Mouse (Mus musculus): ENCODE data around the gene Hbb-bs.
A peak's percentile ranks its signal among the peaks of the same experiment; 100 is the strongest.
"Not testable (repeated sequence)": the region's sequence is repeated elsewhere in the genome, so short reads cannot be mapped to it uniquely, and the experiment has no call there.

The Hbb-bs gene

GRCm38 (mm10) chr7:103811223-103811845 is 16.6 kb downstream of the Hbb-bs start:
- no peak for DNase-seq (ENCODE audit: low spot score)

- no peak for DNase-seq (ENCODE audit: low spot score)
Observed at GRCm38 (mm10) chr7:103810746-103811145, 17.1 kb downstream of the Hbb-bs start.

GRCm38 (mm10) chr7:103810296-103810695 is 17.6 kb downstream of the Hbb-bs start:
- no peak for DNase-seq (ENCODE audit: low spot score)

GRCm38 (mm10) chr7:103809801-103810155 is 18.1 kb downstream of the Hbb-bs start:
- no peak for DNase-seq (ENCODE audit: low spot score)

- DNase-seq (ENCODE audit: low spot score): peak; percentile 5
Observed at GRCm38 (mm10) chr7:103808971-103809800, 18.7 kb downstream of the Hbb-bs start.

GRCm38 (mm10) chr7:103808120-103808519 is 19.8 kb downstream of the Hbb-bs start:
- not testable (repeated sequence) for DNase-seq (ENCODE audit: low spot score)

- DNase-seq (ENCODE audit: low spot score): peak; percentile 68
Observed at GRCm38 (mm10) chr7:103806856-103807255, 21.0 kb downstream of the Hbb-bs start.

GRCm38 (mm10) chr7:103792669-103793388 is 35.1 kb downstream of the Hbb-bs start:
- peak; percentile 5 for DNase-seq (ENCODE audit: low spot score)

- DNase-seq (ENCODE audit: low spot score): no peak
Observed at GRCm38 (mm10) chr7:103791721-103792120, 36.2 kb downstream of the Hbb-bs start, which contains the start of gene Olfr67. Olfr67 (minus strand) TSS chr7:103791821.

GRCm38 (mm10) chr7:103779598-103779997 is 48.3 kb downstream of the Hbb-bs start, which contains the start of gene Olfr68:
Olfr68 (minus strand) TSS chr7:103779698.
- DNase-seq (ENCODE audit: low spot score): no peak

- not testable (repeated sequence) for DNase-seq (ENCODE audit: low spot score)
Observed at GRCm38 (mm10) chr7:103777652-103778051, 50.2 kb downstream of the Hbb-bs start.

Data from embryo, embryonic 10 days (tissue).